Comparison of ENCODE assay signal across 13 mouse cellular contexts in genomic region chr13:37504373-37504772, GRCm38 (mm10).
DNase-seq lines count a peak whose midpoint lies in the region; ATAC-seq and TF ChIP-seq lines count a peak whose summit lies in the region.
"Had no signal": no experiment of that assay in that cellular context is flagged by ENCODE, and none has a peak within 500 bp of the region (broad histone marks: within the 10 kb centered on the region; RNA-seq: fewer than 3 reads in every experiment).

No protein-coding gene starts in this region.

- H3K9ac ChIP-seq in heart, embryonic 16.5 days (ENCODE audit: low read length), result no peak overlapping the region
- no peak overlapping the region for H3K9ac ChIP-seq in midbrain, postnatal 0 days (replicated peaks; ENCODE audit: low read length, poor library complexity, severe bottlenecking)
- no peak overlapping the region for H3K9ac ChIP-seq in midbrain, embryonic 15.5 days
- H3K9ac ChIP-seq: intestine, embryonic 15.5 days had no signal

- H3K4me3 ChIP-seq in heart, embryonic 16.5 days (ENCODE audit: low read length), result no peak overlapping the region
- H3K4me3 ChIP-seq in midbrain, postnatal 0 days (ENCODE audit: low read depth, low read length), result no peak overlapping the region
- no peak overlapping the region for H3K4me3 ChIP-seq in midbrain, embryonic 15.5 days
- H3K4me3 ChIP-seq in brown adipose tissue, adult 24 weeks (ENCODE audit: insufficient read depth, low read depth, low read length), result no peak overlapping the region
- H3K4me3 ChIP-seq: intestine, embryonic 15.5 days had no signal

- 59% methylated on average over 10 of the region's 10 CpGs for WGBS in heart, embryonic 16.5 days
- 82% methylated on average over 10 of the region's 10 CpGs for WGBS in midbrain, postnatal 0 days
- 80% methylated on average over 10 of the region's 10 CpGs for WGBS in midbrain, embryonic 15.5 days

- intact Hi-C loops in heart, postnatal 14 days (cut with DNase I), result loop anchor here (2.0 kb wide), 1 partner anchor 20 kb away; no protein-coding TSS in a partner anchor

- no peak overlapping the region for H3K4me2 ChIP-seq in heart, embryonic 16.5 days (ENCODE audit: low read depth, low read length)
- H3K4me2 ChIP-seq in midbrain, postnatal 0 days (ENCODE audit: low read depth, low read length, poor library complexity, severe bottlenecking), result no peak overlapping the region
- no peak overlapping the region for H3K4me2 ChIP-seq in midbrain, embryonic 15.5 days
- H3K4me2 ChIP-seq: intestine, embryonic 15.5 days had no signal

- no peak for ATAC-seq in heart, embryonic 16.5 days (replicated peaks; ENCODE audit: extremely low read depth, insufficient read depth, low FRiP score)
- no peak for ATAC-seq in midbrain, postnatal 0 days (ENCODE audit: low FRiP score)
- no peak for ATAC-seq in midbrain, embryonic 15.5 days (replicated peaks)
- ATAC-seq: intestine, embryonic 15.5 days had no signal

- no peak for DNase-seq in heart, postnatal 14 days
- peak; percentile 70 for DNase-seq in midbrain, postnatal 0 days (ENCODE audit: low spot score)
- DNase-seq in splenic B cell, adult 2 months (ENCODE audit: low read depth, low spot score), result peak; percentile 40
- DNase-seq in adrenal gland, adult 2 months, result no peak
- DNase-seq: cerebellum, adult 9-10 months; heart, postnatal 4 days; kidney, postnatal 25 days had no signal

- H3K27me3 ChIP-seq in heart, embryonic 16.5 days (ENCODE audit: control insufficient read depth, insufficient read depth, low read length), result no peaks in the 10 kb centered on the region
- H3K27me3 ChIP-seq in midbrain, postnatal 0 days (ENCODE audit: insufficient read depth, low read length), result no peaks in the 10 kb centered on the region
- no peaks in the 10 kb centered on the region for H3K27me3 ChIP-seq in midbrain, embryonic 15.5 days (replicated peaks)
- H3K27me3 ChIP-seq in splenic B cell, adult 2 months (ENCODE audit: control insufficient read depth, insufficient read depth, low read length, poor library complexity, severe bottlenecking), result no peaks in the 10 kb centered on the region
- H3K27me3 ChIP-seq: CH12.LX; intestine, embryonic 15.5 days had no signal

- peak overlapping the region; percentile 1; the same call in 1 of the 2 replicates for H3K27ac ChIP-seq in heart, embryonic 16.5 days (ENCODE audit: low read length)
- no peak overlapping the region for H3K27ac ChIP-seq in midbrain, postnatal 0 days (ENCODE audit: low read depth, low read length)
- H3K27ac ChIP-seq in midbrain, embryonic 15.5 days, result no peak overlapping the region
- peak overlapping the region; percentile 51; the same call in 1 of the 2 replicates for H3K27ac ChIP-seq in brown adipose tissue, adult 24 weeks (replicated peaks; ENCODE audit: low read depth, low read length)
- H3K27ac ChIP-seq: intestine, embryonic 15.5 days; stomach, postnatal 0 days had no signal

- no peaks in the 10 kb centered on the region for H3K36me3 ChIP-seq in heart, embryonic 16.5 days (ENCODE audit: control insufficient read depth, insufficient read depth)
- no peaks in the 10 kb centered on the region for H3K36me3 ChIP-seq in midbrain, postnatal 0 days (ENCODE audit: insufficient read depth, low read length)
- H3K36me3 ChIP-seq in midbrain, embryonic 15.5 days (replicated peaks), result no peaks in the 10 kb centered on the region
- no peaks in the 10 kb centered on the region for H3K36me3 ChIP-seq in splenic B cell, adult 2 months (ENCODE audit: control insufficient read depth, insufficient read depth, low read length, poor library complexity, severe bottlenecking)
- H3K36me3 ChIP-seq: intestine, embryonic 15.5 days had no signal

- H3K9me3 ChIP-seq in heart, embryonic 16.5 days (replicated peaks; ENCODE audit: control insufficient read depth, low read length), result no peaks in the 10 kb centered on the region
- no peaks in the 10 kb centered on the region for H3K9me3 ChIP-seq in midbrain, postnatal 0 days (ENCODE audit: low read length)
- H3K9me3 ChIP-seq in midbrain, embryonic 15.5 days, result no peaks in the 10 kb centered on the region
- H3K9me3 ChIP-seq: intestine, embryonic 15.5 days had no signal

- no peak for TF ChIP-seq CTCF in midbrain, postnatal 0 days (IDR thresholded peaks at IDR 0.05)

- peaks cover 38% of the 10 kb centered on the region for H3K4me1 ChIP-seq in heart, embryonic 16.5 days (ENCODE audit: control insufficient read depth, insufficient read depth, low read length)
- H3K4me1 ChIP-seq in midbrain, postnatal 0 days (ENCODE audit: insufficient read depth, low read length), result peaks cover 5% of the 10 kb centered on the region; the same call in 1 of the 2 replicates
- peaks cover 8% of the 10 kb centered on the region for H3K4me1 ChIP-seq in midbrain, embryonic 15.5 days
- H3K4me1 ChIP-seq in brown adipose tissue, adult 24 weeks (ENCODE audit: control insufficient read depth, insufficient read depth, insufficient read length, low read length), result peaks cover 25% of the 10 kb centered on the region

Comparison
In these comparisons a context has a peak if more than half of its experiments do, and no peak if none do; other contexts are left out.
1. H3K27ac ChIP-seq: peak in heart, embryonic 16.5 days (single experiment) and brown adipose tissue, adult 24 weeks (single experiment); none in midbrain, postnatal 0 days (single experiment) and midbrain, embryonic 15.5 days (single experiment).
2. DNase-seq: peak in midbrain, postnatal 0 days (single experiment) and splenic B cell, adult 2 months (single experiment); none in heart, postnatal 14 days (0 of 2) and adrenal gland, adult 2 months (single experiment).